Mouse (Mus musculus) heart, adult 2 months (tissue): Measurements from ENCODE around the gene Cmya5. TPM values are rescaled to one million over a fixed set of nuclear protein-coding genes. Genes with fewer than 3 reads are reported as not detected.

ENCODE experiments used
- DNase-seq, 2 experiments: peaks; one replicate each; pipeline ENCODE4 v3.0.0; 2021
- H3K27ac ChIP-seq: fragments of 200-600 bp; 2 replicates; pipeline ENCODE4 v1.8.1; 2022
- H3K27me3 ChIP-seq: fragments of 200-500 bp; 2 replicates; pipeline ENCODE4 v1.6.1; 2012; ENCODE audit warnings: mild to moderate bottlenecking, low read length, inconsistent platforms, mixed read lengths; ENCODE audit not compliant: control insufficient read depth, insufficient read depth
- H3K36me3 ChIP-seq: fragments of 200-500 bp; 2 replicates; pipeline ENCODE4 v1.6.1; 2012; ENCODE audit warnings: low read length, inconsistent platforms; ENCODE audit not compliant: control insufficient read depth, insufficient read depth
- H3K4me1 ChIP-seq: fragments of 200-500 bp; 2 replicates; pipeline ENCODE4 v1.6.1; 2011; ENCODE audit warnings: low read length; ENCODE audit not compliant: control insufficient read depth, insufficient read depth
- H3K4me3 ChIP-seq: fragments of 200-600 bp; 2 replicates; pipeline ENCODE4 v1.8.1; 2022
- H3K79me2 ChIP-seq: fragments of 200-500 bp; replicated peaks from 2 replicates; pipeline ENCODE4 v1.6.1; 2012; ENCODE audit warnings: mild to moderate bottlenecking, inconsistent platforms, low read length, moderate library complexity, mixed read lengths; ENCODE audit not compliant: control insufficient read depth, insufficient read depth
- H3K9ac ChIP-seq: fragments of 200-500 bp; 2 replicates; pipeline ENCODE4 v1.6.1; 2012; ENCODE audit warnings: low read depth, mild to moderate bottlenecking, control low read depth, inconsistent platforms, low read length, mixed read lengths
- CTCF ChIP-seq: fragments of 200-600 bp; IDR thresholded peaks from 2 replicates; pipeline ENCODE4 v1.8.1; 2022; ENCODE audit warnings: antibody characterized with exemption, mild to moderate bottlenecking, moderate library complexity
- EP300 ChIP-seq: fragments of 200-500 bp; IDR thresholded peaks from 2 replicates; pipeline ENCODE4 v1.6.1; 2011; ENCODE audit warnings: low read depth, low read length, control low read depth; ENCODE audit not compliant: insufficient read depth
- POLR2A ChIP-seq: fragments of 200-500 bp; IDR thresholded peaks from 2 replicates; pipeline ENCODE4 v1.6.1; 2011; ENCODE audit warnings: mild to moderate bottlenecking, low read depth, low read length, control low read depth; ENCODE audit not compliant: insufficient read depth
- WGBS: fragments of 180-500 bp; shearing (Covaris S2); methylation state at CpG from one replicate; pipeline ENCODE4 v1.1.7; 2018; 5-methylcytosine and 5-hydroxymethylcytosine counted together
- intact Hi-C: fragments of 180-260 bp; cut with DNase I; formaldehyde crosslinking; loops from one replicate; pipeline ENCODE4 v1.15.1; 2025
- polyA plus RNA-seq: library from polyadenylated mRNA; depleted of rRNA; stranded (reverse); fragments of >200 nt; gene quantifications from 2 replicates; pipeline ENCODE4 v1.2.3, GENCODE M21; 2012
- total RNA-seq, 2 experiments: library from RNA; stranded (reverse); gene quantifications; 2 replicates each; pipeline ENCODE4 v1.2.3; 2021

Cmya5 gene
- total and polyA plus RNA-seq, 3 experiments = 46.3 to 392 (median 335) TPM

DNA sequence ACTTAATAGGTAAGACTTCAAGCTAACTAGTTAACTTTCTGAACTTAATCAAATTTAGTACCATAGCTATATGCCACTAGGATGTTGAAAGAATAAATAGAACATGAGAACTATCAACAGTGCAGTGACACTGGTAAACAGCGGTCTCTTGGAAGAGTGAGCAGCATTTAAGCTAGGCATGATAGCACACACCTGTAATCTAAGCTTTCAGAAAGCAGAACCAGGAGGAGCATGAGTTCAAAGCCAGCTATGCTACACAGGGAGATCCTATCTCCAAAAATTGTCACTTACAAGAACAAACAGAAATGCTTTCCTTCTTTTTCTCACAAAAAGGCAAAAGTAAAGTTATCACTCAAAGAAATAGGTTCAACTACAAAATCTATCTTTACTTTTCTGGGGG is 35.8 kb upstream of the Cmya5 start:
- Histone ChIP-seq H3K9ac (no peak overlapping the region), H3K27me3 (no peaks in the 10 kb centered on the region), H3K27ac (no peak overlapping the region), H3K4me3 (no peak overlapping the region), H3K79me2 (peaks cover 1% of the 10 kb centered on the region; the same call in 1 of the 2 replicates), H3K36me3 (peaks cover 26% of the 10 kb centered on the region), H3K4me1 (no peaks in the 10 kb centered on the region; the same call in none of the 2 replicates)
- DNase-seq = no peak
- intact Hi-C loops = no loop called here
- 90% methylated on average over 1 of the region's 1 CpGs for WGBS
- no peak for TF ChIP-seq POLR2A
- no peak for TF ChIP-seq CTCF
- TF ChIP-seq EP300 = no peak

DNA sequence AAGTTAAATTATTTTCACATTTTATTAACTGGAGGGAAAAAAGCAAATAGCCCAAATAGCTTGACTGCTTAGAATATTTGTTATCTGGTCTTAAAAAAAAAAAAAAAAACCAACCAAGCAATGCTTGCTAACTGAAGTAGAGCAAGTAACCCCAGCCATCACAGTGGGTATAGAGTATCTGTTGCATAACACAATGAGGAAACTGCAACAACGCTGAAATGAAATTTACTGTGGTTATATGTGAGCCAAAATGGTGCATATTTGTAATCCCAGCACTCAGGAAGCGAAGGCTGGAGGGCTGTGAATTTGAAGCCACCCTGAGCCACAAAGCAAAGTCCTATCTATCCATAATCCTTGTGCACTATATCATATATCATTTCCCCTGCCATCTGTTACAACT is 35.0 kb upstream of the Cmya5 start:
- Histone ChIP-seq H3K4me1 (no peaks in the 10 kb centered on the region; the same call in none of the 2 replicates), H3K79me2 (peaks cover 1% of the 10 kb centered on the region; the same call in 1 of the 2 replicates), H3K27ac (no peak overlapping the region), H3K27me3 (no peaks in the 10 kb centered on the region), H3K36me3 (peaks cover 24% of the 10 kb centered on the region), H3K9ac (no peak overlapping the region), H3K4me3 (no peak overlapping the region)
- DNase-seq = no peak
- intact Hi-C loops = no loop called here
- TF ChIP-seq EP300 (no peak), CTCF (no peak), POLR2A (no peak)
- WGBS = 88% methylated on average over 2 of the region's 2 CpGs

DNA sequence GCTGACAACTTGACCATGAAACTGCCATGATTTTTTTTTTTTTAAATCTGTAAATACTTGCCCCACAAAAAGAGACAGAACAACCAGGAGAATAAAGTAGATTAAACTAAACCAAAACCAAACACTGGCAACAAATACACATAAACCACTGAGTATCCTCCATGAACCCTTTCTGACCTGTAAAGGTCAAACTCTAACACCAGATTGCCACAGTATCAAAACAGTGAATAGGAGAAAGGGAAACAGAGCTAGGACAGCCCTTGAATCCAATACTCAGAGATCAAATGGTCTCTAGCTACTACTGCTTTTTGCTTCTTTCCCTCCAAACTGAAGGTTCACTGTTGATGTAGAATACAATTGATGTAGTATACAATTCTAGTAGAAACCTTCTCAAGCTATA is 33.0 kb upstream of the Cmya5 start:
- TF ChIP-seq POLR2A (no peak), EP300 (no peak), CTCF (no peak)
- Histone ChIP-seq H3K79me2 (peaks cover 1% of the 10 kb centered on the region; the same call in 1 of the 2 replicates), H3K27ac (no peak overlapping the region), H3K4me1 (no peaks in the 10 kb centered on the region; the same call in none of the 2 replicates), H3K4me3 (no peak overlapping the region), H3K36me3 (peaks cover 17% of the 10 kb centered on the region), H3K9ac (no peak overlapping the region), H3K27me3 (no peaks in the 10 kb centered on the region)
- no peak for DNase-seq
- intact Hi-C loops = no loop called here

DNA sequence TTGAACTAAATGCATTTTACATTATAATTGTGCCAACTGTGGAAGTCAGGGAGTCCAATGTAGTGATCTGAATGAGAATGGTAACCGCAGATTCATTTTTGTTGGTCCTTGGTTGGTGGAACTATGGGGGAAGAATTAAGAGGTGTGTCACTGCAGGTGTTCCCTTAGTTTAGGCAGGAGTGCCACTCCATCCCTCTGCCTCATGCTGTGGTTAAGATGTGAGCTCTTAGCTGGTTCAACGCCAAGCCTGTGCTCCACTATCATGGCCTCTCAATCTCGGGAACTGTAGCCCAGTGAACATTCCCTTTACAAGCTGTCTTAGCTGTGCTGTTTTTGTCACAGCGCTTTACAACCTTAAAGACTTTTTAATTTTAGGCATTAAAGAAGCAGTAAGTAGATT is 18.8 kb upstream of the Cmya5 start:
- Histone ChIP-seq H3K4me1 (no peaks in the 10 kb centered on the region), H3K27me3 (no peaks in the 10 kb centered on the region), H3K79me2 (no peaks in the 10 kb centered on the region), H3K9ac (no peak overlapping the region), H3K36me3 (peaks cover 6% of the 10 kb centered on the region; the same call in 1 of the 2 replicates), H3K27ac (no peak overlapping the region), H3K4me3 (no peak overlapping the region)
- no peak for DNase-seq
- 83% methylated on average over 4 of the region's 4 CpGs for WGBS
- intact Hi-C loops = no loop called here
- TF ChIP-seq POLR2A = no peak
- no peak for TF ChIP-seq EP300
- TF ChIP-seq CTCF = no peak

DNA sequence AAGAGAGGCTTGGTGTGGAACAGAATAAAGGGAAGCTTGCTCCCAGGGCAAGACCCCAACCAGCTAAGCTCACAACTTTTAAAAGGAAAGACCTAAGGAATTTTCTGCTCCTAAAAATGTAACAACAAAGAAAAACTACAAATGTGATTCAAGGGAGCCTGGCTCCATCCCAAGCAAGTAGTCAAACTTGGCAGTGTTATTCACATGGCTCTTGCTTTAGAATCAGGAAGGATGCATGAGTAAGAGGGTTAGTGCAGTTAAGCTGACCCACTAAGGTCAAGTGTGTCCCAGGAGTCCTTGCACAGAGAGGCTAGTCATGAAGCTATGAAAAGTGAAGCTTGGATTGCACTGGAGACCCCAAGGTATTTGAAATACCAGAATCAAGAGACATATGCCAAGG is 17.9 kb upstream of the Cmya5 start:
- Histone ChIP-seq H3K9ac (no peak overlapping the region), H3K27ac (no peak overlapping the region), H3K27me3 (no peaks in the 10 kb centered on the region), H3K4me3 (no peak overlapping the region), H3K4me1 (no peaks in the 10 kb centered on the region), H3K79me2 (no peaks in the 10 kb centered on the region), H3K36me3 (peaks cover 6% of the 10 kb centered on the region; the same call in 1 of the 2 replicates)
- no peak for TF ChIP-seq CTCF
- TF ChIP-seq POLR2A = no peak
- no peak for TF ChIP-seq EP300
- intact Hi-C loops = no loop called here
- DNase-seq = no peak

DNA sequence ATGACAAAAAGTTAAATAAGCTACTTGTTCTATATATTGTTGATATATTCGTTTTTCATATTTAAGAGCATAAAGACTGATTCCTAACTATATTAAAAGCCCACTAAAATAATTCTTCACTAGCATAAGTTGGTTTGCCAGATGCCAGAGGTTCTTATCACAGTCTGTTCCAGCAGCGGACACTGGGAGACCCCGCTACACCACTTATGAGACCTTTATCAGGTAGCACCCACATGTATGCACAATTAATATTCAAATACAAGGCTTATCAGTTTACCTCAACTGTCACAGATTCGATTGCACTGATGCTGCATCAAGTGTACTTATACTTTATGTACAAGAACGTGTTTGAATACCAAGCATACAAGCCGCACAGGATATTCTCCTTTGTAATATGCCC is 13.7 kb upstream of the Cmya5 start:
- no peaks in the 10 kb centered on the region for H3K79me2 ChIP-seq
- 93% methylated on average over 6 of the region's 6 CpGs for WGBS
- no peak overlapping the region for H3K4me3 ChIP-seq
- no peak for DNase-seq
- H3K27ac ChIP-seq = no peak overlapping the region
- H3K27me3 ChIP-seq = no peaks in the 10 kb centered on the region
- TF ChIP-seq CTCF (no peak), POLR2A (no peak), EP300 (no peak)
- no peak overlapping the region for H3K9ac ChIP-seq
- peaks cover 3% of the 10 kb centered on the region; the same call in 1 of the 2 replicates for H3K36me3 ChIP-seq
- intact Hi-C loops = no loop called here
- no peaks in the 10 kb centered on the region for H3K4me1 ChIP-seq

DNA sequence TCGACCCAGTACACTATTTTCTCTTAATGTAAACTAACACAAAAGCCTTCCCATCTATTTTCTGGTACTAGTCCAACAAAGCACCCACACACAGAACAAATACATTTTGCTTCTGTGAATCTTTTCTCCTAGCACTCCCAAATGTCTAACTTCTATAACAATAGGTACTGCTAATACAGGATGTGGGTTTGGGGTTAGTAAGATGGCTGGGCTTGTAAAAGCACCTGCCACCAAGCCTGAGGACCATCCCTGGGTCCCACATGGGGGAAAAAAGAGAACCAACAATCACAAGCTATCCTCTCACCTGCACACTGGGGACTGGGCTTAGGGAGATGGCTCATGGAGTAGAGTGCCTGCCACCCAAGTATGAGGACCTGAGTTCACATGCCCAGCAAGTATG is 8.8 kb upstream of the Cmya5 start:
- TF ChIP-seq POLR2A (no peak), CTCF (no peak), EP300 (no peak)
- no peak for DNase-seq
- intact Hi-C loops = no loop called here
- Histone ChIP-seq H3K4me1 (no peaks in the 10 kb centered on the region), H3K27me3 (no peaks in the 10 kb centered on the region), H3K4me3 (no peak overlapping the region), H3K36me3 (no peaks in the 10 kb centered on the region; the same call in 1 of the 2 replicates), H3K79me2 (no peaks in the 10 kb centered on the region), H3K9ac (no peak overlapping the region), H3K27ac (no peak overlapping the region)
- 79% methylated on average over 1 of the region's 1 CpGs for WGBS
